Mouse (Mus musculus) right cerebral cortex, postnatal 4 days (tissue): ENCODE data around the gene 4930524N10Rik.

Experiments used
- DNase-seq: peaks from one replicate; pipeline ENCODE4 v3.0.0-alpha.2; 2022

The 4930524N10Rik gene

GRCm38 (mm10) chrX:154343292-154343691 is at the start of gene 4930524N10Rik:
4930524N10Rik (minus strand) TSS chrX:154343392.
- no peak for DNase-seq

GRCm38 (mm10) chrX:154350042-154350441 is 6.8 kb upstream of the 4930524N10Rik start:
- no peak for DNase-seq

- no peak for DNase-seq
These were observed 6.3 kb upstream of the 4930524N10Rik start for GRCm38 (mm10) chrX:154349302-154350041.

DNA sequence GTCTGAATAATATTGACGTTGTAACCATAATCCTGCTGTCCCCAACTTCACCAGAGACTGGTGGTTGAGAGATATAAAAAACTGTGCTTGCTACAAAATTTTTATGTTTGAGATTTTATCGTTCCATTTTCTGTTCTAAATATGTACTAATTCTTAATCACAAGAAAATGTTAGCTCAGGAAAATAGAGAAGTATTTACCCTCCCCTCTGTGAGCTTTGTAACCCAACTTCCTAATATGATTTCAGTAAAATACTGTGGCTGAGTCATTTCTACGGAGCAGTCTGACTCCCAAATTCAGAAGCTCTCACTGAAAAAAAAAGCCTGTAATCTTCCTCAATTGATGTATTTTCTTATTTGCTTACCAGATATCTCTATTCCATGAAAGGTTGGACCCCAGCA is 4.7 kb upstream of the 4930524N10Rik start:
- no peak for DNase-seq
